Mouse (Mus musculus) ES-E14 (cell line): ENCODE data around the gene Smoc2. TPM values are rescaled to one million over a fixed set of nuclear protein-coding genes. Genes with fewer than 3 reads are reported as not detected.
A peak's percentile ranks its signal among the peaks of the same experiment; 100 is the strongest.

Experiments used
- DNase-seq: peaks from one replicate; pipeline ENCODE4 v3.0.0-alpha.2; 2013; ENCODE audit warnings: low read depth, low spot score
- H3K27ac ChIP-seq: 2 replicates; pipeline ENCODE4 v1.5.1; 2012; ENCODE audit warnings: low read depth, mild to moderate bottlenecking, low read length, moderate library complexity, mixed read lengths; ENCODE audit not compliant: poor library complexity, insufficient read depth, severe bottlenecking
- H3K36me3 ChIP-seq: 2 replicates; pipeline ENCODE4 v1.6.1; 2012; ENCODE audit warnings: mild to moderate bottlenecking, low read length, moderate library complexity, mixed read lengths; ENCODE audit not compliant: control insufficient read depth, poor library complexity, insufficient read depth, severe bottlenecking
- H3K4me1 ChIP-seq, 2 experiments: fragments of 150-350 bp in 1 of 2; sonication (generic) in 1 of 2; 2 replicates each; pipeline ENCODE4 v1.6.1; 2012; ENCODE audit warnings: low read length in 2 of 2, mild to moderate bottlenecking in 1 of 2, mixed read lengths in 1 of 2; ENCODE audit not compliant: control insufficient read depth in 2 of 2, insufficient read depth in 2 of 2, poor library complexity in 1 of 2
- H3K4me3 ChIP-seq, 2 experiments: fragments of 150-350 bp in 1 of 2; sonication (generic) in 1 of 2; 2 replicates each; pipeline ENCODE4 v1.5.1; 2012; ENCODE audit warnings: low read length in 2 of 2, low read depth in 1 of 2, mild to moderate bottlenecking in 1 of 2, mixed read lengths in 1 of 2; ENCODE audit not compliant: insufficient read depth in 1 of 2, poor library complexity in 1 of 2, severe bottlenecking in 1 of 2
- H3K9ac ChIP-seq: 2 replicates; pipeline ENCODE4 v1.6.1; 2012; ENCODE audit warnings: low read depth, mild to moderate bottlenecking, low read length, mixed read lengths; ENCODE audit not compliant: poor library complexity, insufficient read depth, severe bottlenecking
- H3K9me3 ChIP-seq: fragments of 150-350 bp; sonication (generic); 2 replicates; pipeline ENCODE4 v1.6.1; 2012; ENCODE audit warnings: low read depth, mild to moderate bottlenecking, low read length; ENCODE audit not compliant: control insufficient read depth, insufficient read depth
- CHD2 ChIP-seq: IDR thresholded peaks from 2 replicates; pipeline ENCODE4 v1.6.1; 2014; ENCODE audit warnings: mild to moderate bottlenecking, low read depth, low read length, inconsistent platforms
- HCFC1 ChIP-seq: IDR thresholded peaks from 2 replicates; pipeline ENCODE4 v1.6.1; 2012; ENCODE audit warnings: low read length, inconsistent platforms, borderline replicate concordance; ENCODE audit not compliant: insufficient read depth
- MAFK ChIP-seq: IDR thresholded peaks from 2 replicates; pipeline ENCODE4 v1.6.1; 2014; ENCODE audit warnings: mild to moderate bottlenecking, low read depth, low read length, inconsistent platforms; ENCODE audit not compliant: insufficient read depth
- ZC3H11A ChIP-seq: IDR thresholded peaks from 2 replicates; pipeline ENCODE4 v1.6.1; 2012; ENCODE audit warnings: low read depth, mild to moderate bottlenecking, inconsistent platforms, low read length, borderline replicate concordance
- ZNF384 ChIP-seq: IDR thresholded peaks from 2 replicates; pipeline ENCODE4 v1.6.1; 2012; ENCODE audit warnings: low read depth, low read length, inconsistent platforms
- in situ Hi-C, 2 experiments: fragments of 600-800 bp; cut with MboI; formaldehyde crosslinking; loops; one replicate each; pipeline ENCODE4 v1.15.1; 2025; ENCODE audit warnings: low sequenced_read_pairs in 2 of 2, inconsistent platforms in 1 of 2; ENCODE audit not compliant: unreplicated experiment in 2 of 2
- total RNA-seq: library from RNA; depleted of rRNA; stranded (reverse); fragments of 300-350 nt; gene quantifications from 2 replicates; pipeline ENCODE4 v1.2.3, GENCODE M21; 2012

Smoc2 gene
- total RNA-seq, 1 experiment: 3.1 TPM

GRCm38 (mm10) chr17:14250401-14250800 is 28.9 kb upstream of the Smoc2 start:
- no peak for DNase-seq
- in situ Hi-C loops: no loop called here
- TF ChIP-seq HCFC1 (no peak), MAFK (no peak), ZC3H11A (no peak), CHD2 (no peak), ZNF384 (no peak)
- H3K27ac ChIP-seq: no peak overlapping the region
- H3K36me3 ChIP-seq: no peaks in the 10 kb centered on the region
- H3K4me3 ChIP-seq: no peak overlapping the region
- no peaks in the 10 kb centered on the region for H3K4me1 ChIP-seq
- no peaks in the 10 kb centered on the region for H3K9me3 ChIP-seq
- no peak overlapping the region for H3K9ac ChIP-seq

GRCm38 (mm10) chr17:14252456-14252855 is 26.9 kb upstream of the Smoc2 start:
- no peak for DNase-seq
- in situ Hi-C loops: no loop called here

GRCm38 (mm10) chr17:14254616-14255015 is 24.7 kb upstream of the Smoc2 start:
- H3K4me1 ChIP-seq: peaks cover 2% of the 10 kb centered on the region in 2 experiments; a peak in 1 of 4 replicates
- H3K9ac ChIP-seq: no peak overlapping the region
- in situ Hi-C loops: no loop called here
- H3K9me3 ChIP-seq: no peaks in the 10 kb centered on the region
- DNase-seq: no peak
- no peak overlapping the region for H3K4me3 ChIP-seq
- H3K36me3 ChIP-seq: no peaks in the 10 kb centered on the region
- TF ChIP-seq CHD2 (no peak), ZC3H11A (no peak), HCFC1 (no peak), ZNF384 (no peak)
- H3K27ac ChIP-seq: no peak overlapping the region

More at GRCm38 (mm10) chr17:14252456-14252855, 26.9 kb upstream of the Smoc2 start:
- Histone ChIP-seq H3K9me3 (no peaks in the 10 kb centered on the region), H3K36me3 (no peaks in the 10 kb centered on the region), H3K27ac (no peak overlapping the region), H3K9ac (no peak overlapping the region), H3K4me3 (no peak overlapping the region), H3K4me1 (no peaks in the 10 kb centered on the region)
- no peak for TF ChIP-seq CHD2
- no peak for TF ChIP-seq ZNF384
- TF ChIP-seq MAFK: no peak
- TF ChIP-seq HCFC1: no peak
- no peak for TF ChIP-seq ZC3H11A

GRCm38 (mm10) chr17:14257799-14258520 is 21.3 kb upstream of the Smoc2 start:
- Histone ChIP-seq H3K27ac (no peak overlapping the region), H3K4me3 (no peak overlapping the region), H3K9me3 (no peaks in the 10 kb centered on the region), H3K4me1 (peaks cover 2% of the 10 kb centered on the region in 2 experiments; a peak in 1 of 4 replicates), H3K36me3 (no peaks in the 10 kb centered on the region), H3K9ac (no peak overlapping the region)
- in situ Hi-C loops: no loop called here
- DNase-seq: no peak
- TF ChIP-seq HCFC1 (no peak), ZNF384 (no peak), ZC3H11A (no peak), CHD2 (no peak), MAFK (no peak)

- Histone ChIP-seq H3K9ac (no peak overlapping the region), H3K27ac (no peak overlapping the region), H3K4me1 (peaks cover 2% of the 10 kb centered on the region in 2 experiments; a peak in 1 of 4 replicates), H3K4me3 (no peak overlapping the region), H3K9me3 (no peaks in the 10 kb centered on the region), H3K36me3 (no peaks in the 10 kb centered on the region)
- TF ChIP-seq ZNF384: no peak
- TF ChIP-seq ZC3H11A: no peak
- TF ChIP-seq MAFK: no peak
- TF ChIP-seq CHD2: no peak
- no peak for TF ChIP-seq HCFC1
- in situ Hi-C loops: no loop called here
- peak; percentile 33 for DNase-seq
Observed at GRCm38 (mm10) chr17:14258906-14259305, 20.4 kb upstream of the Smoc2 start.
